Mouse (Mus musculus): ENCODE data around the gene Olfr497.

GRCm38 (mm10) chr7:108465026-108465425 is 44.8 kb downstream of the Olfr497 start, which contains the start of gene Olfr498:
- no peak for TF ChIP-seq EP300 (IDR thresholded peaks at IDR 0.05; ENCODE audit: low read depth)
- no peak for TF ChIP-seq CTCF (IDR thresholded peaks at IDR 0.05; ENCODE audit: low read depth)
